Mouse (Mus musculus): ENCODE measurements around the gene Hist1h1b. TPM values are rescaled to one million over a fixed set of nuclear protein-coding genes. Genes with fewer than 3 reads are reported as not detected.

Gene Hist1h1b
- polyA plus RNA-seq (2012; rRNA removed): 3.8 and 6.4 TPM in 2 replicates

DNA sequence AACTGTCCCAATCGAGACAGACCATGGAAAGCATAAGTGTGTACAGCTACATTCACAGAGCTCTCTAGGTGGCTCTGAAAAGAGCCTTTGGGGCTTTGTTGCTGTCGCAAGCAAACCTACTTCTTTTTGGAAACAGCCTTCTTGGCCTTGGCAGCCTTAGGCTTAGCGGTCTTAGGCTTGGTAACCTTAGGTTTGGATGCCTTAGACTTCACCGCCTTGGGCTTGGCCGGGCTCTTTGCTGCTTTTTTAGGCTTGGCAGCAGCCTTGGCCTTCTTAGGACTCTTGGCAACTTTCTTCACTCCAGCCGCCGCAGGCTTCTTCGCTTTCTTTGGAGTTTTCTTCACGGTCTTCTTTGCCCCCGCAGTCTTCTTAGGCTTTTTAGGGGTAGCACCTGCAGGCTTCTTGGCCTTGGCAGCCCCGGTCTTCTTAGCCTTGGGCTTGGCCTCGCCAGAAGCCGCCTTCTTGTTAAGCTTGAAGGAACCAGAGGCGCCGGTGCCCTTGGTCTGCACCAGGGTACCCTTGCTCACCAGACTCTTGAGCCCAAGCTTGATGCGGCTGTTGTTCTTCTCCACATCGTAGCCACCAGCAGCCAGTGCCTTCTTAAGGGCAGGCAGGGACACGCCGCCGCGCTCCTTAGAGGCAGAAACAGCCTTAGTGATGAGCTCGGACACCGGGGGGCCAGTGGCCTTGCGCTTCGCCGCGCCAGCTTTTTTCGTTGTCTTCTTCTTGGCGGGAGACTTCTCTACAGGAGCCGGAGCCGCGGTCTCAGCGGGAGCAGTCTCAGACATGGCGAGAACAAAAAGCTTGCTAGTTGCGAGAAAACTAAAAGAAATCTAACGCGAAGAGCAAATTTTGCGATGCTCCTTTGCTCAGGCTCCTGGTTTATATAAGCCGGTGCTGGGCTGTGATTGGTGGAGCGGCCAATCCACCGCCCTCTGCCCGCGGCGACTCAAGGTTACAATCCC lies at the start of gene Hist1h1b:
Gene Hist1h1b (minus strand): TSS at position 859 of the 965 bp plus-strand sequence.

DNA sequence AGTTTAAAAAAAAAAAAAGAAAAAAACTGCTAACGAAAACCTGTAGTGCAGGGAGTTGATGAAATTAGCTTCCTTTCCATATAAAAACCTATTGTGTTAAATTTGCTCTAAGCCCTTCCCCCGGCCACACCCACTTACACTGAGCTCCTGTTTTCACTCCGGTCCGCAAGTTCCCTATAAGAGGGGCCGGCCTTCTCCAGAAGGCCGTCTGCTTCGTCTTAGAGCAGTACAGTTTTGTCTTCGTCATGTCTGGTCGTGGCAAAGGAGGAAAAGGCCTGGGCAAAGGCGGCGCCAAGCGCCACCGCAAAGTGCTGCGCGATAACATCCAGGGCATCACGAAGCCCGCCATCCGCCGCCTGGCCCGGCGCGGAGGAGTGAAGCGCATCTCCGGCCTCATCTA lies 31.1 kb upstream of the Hist1h1b start, which contains the start of gene Hist1h4m:
Gene Hist1h4m (plus strand): TSS at position 208 of the 400 bp plus-strand sequence.

DNA sequence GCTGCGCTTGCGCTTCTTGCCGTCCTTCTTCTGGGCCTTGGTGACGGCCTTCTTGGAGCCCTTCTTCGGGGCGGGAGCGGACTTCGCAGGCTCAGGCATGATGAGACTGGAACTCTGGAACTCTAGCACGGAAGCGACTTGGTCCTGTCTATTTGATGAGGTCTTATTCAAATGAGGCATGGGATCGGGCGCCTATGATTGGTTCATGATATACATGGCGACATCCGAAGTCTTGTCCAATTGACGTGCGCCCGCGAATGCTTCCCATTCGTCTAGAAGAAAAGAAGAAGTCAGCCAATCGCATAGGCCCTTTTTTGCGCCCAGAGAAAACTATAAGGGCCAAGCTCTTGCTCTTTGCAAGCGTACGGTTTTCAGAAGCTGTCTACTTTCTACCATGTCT lies 29.6 kb upstream of the Hist1h1b start, which contains the start of the genes Hist1h2bq and Hist1h2ao:
Gene Hist1h2bq (minus strand): TSS at position 125 of the 400 bp plus-strand sequence.
Gene Hist1h2ao (plus strand): TSS at position 393 of the 400 bp plus-strand sequence.

DNA sequence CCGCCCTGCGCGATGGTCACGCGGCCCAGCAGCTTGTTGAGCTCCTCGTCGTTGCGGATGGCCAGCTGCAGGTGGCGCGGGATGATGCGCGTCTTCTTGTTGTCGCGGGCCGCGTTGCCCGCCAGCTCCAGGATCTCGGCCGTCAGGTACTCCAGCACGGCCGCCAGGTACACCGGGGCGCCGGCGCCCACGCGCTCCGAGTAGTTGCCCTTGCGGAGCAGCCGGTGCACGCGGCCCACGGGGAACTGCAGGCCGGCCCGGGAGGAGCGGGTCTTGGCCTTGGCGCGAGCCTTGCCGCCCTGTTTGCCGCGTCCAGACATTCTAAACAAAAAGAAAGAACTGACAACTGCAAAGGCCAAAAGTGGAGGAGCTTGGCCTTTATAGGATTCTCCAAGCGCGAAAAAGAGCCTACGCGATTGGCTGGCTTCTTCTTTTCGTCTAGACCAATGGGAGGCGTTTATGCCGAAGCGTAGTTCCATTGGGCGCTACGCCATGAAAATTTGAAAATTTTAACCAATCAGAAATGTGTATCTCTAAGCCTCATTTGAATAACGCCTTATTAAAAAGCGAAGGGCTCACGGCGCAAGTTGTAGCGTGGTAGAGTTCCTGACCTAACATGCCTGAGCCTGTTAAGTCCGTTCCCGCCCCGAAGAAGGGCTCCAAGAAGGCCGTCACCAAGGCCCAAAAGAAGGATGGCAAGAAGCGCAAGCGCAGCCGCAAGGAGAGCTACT lies 6.6 kb upstream of the Hist1h1b start, which contains the start of the genes Hist1h2an and Hist1h2bp:
Gene Hist1h2an (minus strand): TSS at position 320 of the 731 bp plus-strand sequence.
Gene Hist1h2bp (plus strand): TSS at position 563 of the 731 bp plus-strand sequence.

DNA sequence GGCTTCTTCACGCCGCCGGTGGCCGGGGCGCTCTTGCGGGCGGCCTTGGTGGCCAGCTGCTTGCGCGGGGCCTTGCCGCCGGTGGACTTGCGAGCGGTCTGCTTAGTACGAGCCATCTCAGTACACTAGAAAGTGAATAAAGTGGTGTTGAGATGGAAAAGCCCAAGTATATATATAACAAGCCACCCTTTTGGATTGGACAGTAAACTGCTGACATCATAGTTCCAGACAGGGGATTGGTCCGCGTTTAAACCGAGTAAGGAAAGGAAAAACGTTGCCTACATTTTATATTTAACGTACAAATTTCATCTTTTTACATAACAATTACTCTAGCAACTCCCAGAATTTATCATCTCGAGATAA lies 2.8 kb upstream of the Hist1h1b start, which contains the start of gene Hist1h3i:
Gene Hist1h3i (minus strand): TSS at position 116 of the 363 bp plus-strand sequence.

DNA sequence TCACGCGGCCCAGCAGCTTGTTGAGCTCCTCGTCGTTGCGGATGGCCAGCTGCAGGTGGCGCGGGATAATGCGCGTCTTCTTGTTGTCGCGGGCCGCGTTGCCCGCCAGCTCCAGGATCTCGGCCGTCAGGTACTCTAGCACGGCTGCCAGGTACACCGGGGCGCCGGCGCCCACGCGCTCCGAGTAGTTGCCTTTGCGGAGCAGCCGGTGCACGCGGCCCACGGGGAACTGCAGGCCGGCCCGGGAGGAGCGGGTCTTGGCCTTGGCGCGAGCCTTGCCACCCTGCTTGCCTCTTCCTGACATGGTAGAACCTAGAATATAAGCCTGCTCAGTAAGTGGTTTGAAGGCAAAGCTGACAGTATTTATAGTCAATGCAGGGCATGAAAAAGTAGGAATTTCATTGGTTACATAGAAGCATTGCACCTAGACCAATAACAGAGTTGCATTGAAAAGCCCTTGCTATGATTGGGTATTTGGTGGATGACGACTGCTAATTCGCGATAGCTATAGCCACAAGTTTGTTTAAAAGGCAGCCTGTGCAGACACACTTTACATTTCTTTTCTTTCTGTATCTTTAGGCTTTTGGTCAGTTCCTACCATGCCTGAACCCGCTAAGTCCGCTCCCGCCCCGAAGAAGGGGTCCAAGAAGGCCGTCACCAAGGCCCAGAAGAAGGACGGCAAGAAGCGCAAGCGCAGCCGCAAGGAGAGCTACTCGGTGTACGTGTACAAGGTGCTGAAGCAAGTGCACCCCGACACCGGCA lies 26.7 kb downstream of the Hist1h1b start, which contains the start of the genes Hist1h2ak and Hist1h2bn:
Gene Hist1h2ak (minus strand): TSS at position 304 of the 762 bp plus-strand sequence.
Gene Hist1h2bn (plus strand): TSS at position 600 of the 762 bp plus-strand sequence.

DNA sequence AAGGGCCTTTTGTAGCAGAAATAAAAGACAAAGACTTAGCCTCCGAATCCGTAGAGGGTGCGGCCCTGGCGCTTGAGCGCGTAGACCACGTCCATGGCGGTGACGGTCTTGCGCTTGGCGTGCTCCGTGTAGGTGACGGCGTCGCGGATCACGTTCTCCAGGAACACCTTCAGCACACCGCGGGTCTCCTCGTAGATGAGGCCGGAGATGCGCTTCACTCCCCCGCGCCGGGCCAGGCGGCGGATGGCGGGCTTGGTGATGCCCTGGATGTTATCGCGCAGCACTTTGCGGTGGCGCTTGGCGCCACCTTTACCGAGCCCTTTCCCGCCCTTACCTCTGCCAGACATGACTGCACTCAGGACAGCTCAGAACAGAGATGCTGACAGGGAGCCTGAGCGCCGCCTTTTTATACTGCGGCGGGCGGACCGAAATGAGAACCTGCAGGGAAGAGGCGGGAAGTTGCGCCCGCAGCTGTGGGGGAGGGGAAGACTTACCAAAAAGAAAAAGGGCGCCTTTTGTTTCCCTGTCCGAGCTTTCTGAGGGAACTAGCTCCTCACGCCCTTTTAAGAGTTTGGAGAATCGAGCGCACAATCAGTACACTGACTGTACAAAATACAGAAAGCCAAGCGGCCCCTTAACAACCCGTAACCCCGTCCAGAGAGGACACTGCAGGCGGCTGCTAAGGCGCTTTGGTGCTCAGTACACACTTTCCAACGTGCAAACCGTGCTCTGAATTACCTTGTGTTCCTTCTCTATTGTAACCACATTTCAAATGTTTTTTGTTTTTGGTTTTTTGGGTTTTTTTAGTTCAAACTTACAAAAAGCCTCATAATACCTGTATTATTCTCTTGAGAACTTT lies 30.0 kb downstream of the Hist1h1b start, which contains the start of gene Hist1h4k:
Gene Hist1h4k (minus strand): TSS at position 347 of the 859 bp plus-strand sequence.

DNA sequence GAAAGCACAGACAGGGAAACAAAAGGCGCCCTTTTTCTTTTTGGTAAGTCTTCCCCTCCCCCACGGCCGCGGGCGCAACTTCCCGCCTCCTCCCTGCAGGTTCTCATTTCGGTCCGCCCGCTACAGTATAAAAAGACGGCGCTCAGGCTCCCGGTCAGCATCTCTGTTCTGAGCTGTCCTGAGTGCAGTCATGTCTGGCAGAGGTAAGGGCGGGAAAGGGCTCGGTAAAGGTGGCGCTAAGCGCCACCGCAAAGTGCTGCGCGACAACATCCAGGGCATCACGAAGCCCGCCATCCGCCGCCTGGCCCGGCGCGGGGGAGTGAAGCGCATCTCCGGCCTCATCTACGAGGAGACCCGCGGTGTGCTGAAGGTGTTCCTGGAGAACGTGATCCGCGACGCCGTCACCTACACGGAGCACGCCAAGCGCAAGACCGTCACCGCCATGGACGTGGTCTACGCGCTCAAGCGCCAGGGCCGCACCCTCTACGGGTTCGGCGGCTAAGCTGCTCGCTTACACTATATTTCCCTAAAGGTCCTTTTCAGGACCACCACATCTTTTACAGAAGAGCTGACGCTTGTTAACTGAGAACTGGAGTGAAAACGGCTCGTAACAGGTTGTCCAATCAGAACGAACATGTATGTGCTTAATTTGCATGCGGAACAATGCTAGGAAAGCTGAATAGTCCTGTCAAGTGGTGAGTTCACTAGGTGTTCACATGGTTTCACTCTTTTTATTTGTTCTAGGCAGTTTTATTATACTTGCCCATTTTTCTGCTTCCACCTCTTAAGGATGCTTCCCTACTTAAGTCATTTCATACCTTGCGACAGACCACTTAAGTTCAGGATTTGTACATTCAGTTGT lies 45.3 kb downstream of the Hist1h1b start, which contains the start of gene Hist1h4j:
Gene Hist1h4j (plus strand): TSS at position 159 of the 862 bp plus-strand sequence.

Other genes starting within 250 kb of the Hist1h1b start
- gene Zkscan8, start 249.5 kb downstream of the Hist1h1b start, polyA plus RNA-seq (2012; rRNA removed): 10.2 and 11.0 TPM in 2 replicates
- not detected in 2 replicates for gene Olfr1366, start 237.8 kb downstream of the Hist1h1b start, polyA plus RNA-seq (2012; rRNA removed)
- gene Olfr1535, start 220.7 kb downstream of the Hist1h1b start, polyA plus RNA-seq (2012; rRNA removed): not detected in 2 replicates
- gene Olfr1364, start 198.9 kb downstream of the Hist1h1b start, polyA plus RNA-seq (2012; rRNA removed): not detected in 2 replicates
- gene Olfr1362, start 166.6 kb downstream of the Hist1h1b start, polyA plus RNA-seq (2012; rRNA removed): not detected in 2 replicates
- not detected in 2 replicates for gene Olfr11, start 138.1 kb downstream of the Hist1h1b start, polyA plus RNA-seq (2012; rRNA removed)
- not detected in 2 replicates for gene Olfr1361, start 117.2 kb downstream of the Hist1h1b start, polyA plus RNA-seq (2012; rRNA removed)
- not detected in 2 replicates for gene Olfr1360, start 103.2 kb downstream of the Hist1h1b start, polyA plus RNA-seq (2012; rRNA removed)
- gene Olfr1359, start 82.5 kb downstream of the Hist1h1b start, polyA plus RNA-seq (2012; rRNA removed): not detected in 2 replicates
- gene Hist1h2bl, start 64.5 kb downstream of the Hist1h1b start, polyA plus RNA-seq (2012; rRNA removed): 6.6 and 13.7 TPM in 2 replicates
- gene Hist1h2ai, start 64.2 kb downstream of the Hist1h1b start, polyA plus RNA-seq (2012; rRNA removed): 11.5 and 14.4 TPM in 2 replicates
- gene Hist1h3h, start 63.0 kb downstream of the Hist1h1b start, polyA plus RNA-seq (2012; rRNA removed): 23.9 and 36.2 TPM in 2 replicates
- gene Hist1h2bm, start 58.6 kb downstream of the Hist1h1b start, polyA plus RNA-seq (2012; rRNA removed): 6.2 and 11.0 TPM in 2 replicates
- gene Hist1h4j, start 45.6 kb downstream of the Hist1h1b start, polyA plus RNA-seq (2012; rRNA removed): 11.4 and 17.3 TPM in 2 replicates
- 23.8 and 36.9 TPM in 2 replicates for gene Hist1h4k, start 30.1 kb downstream of the Hist1h1b start, polyA plus RNA-seq (2012; rRNA removed)
- gene Hist1h2ak, start 26.8 kb downstream of the Hist1h1b start, polyA plus RNA-seq (2012; rRNA removed): 18.5 and 25.0 TPM in 2 replicates
- gene Hist1h2bn, start 26.5 kb downstream of the Hist1h1b start, polyA plus RNA-seq (2012; rRNA removed): 5.4 and 11.4 TPM in 2 replicates
- gene Hist1h3i, start 2.7 kb upstream of the Hist1h1b start, polyA plus RNA-seq (2012; rRNA removed): 22.6 and 39.5 TPM in 2 replicates
- 4.9 and 9.4 TPM in 2 replicates for gene Hist1h2an, start 6.6 kb upstream of the Hist1h1b start, polyA plus RNA-seq (2012; rRNA removed)
- 1.1 and 1.5 TPM in 2 replicates for gene Hist1h2bp, start 6.8 kb upstream of the Hist1h1b start, polyA plus RNA-seq (2012; rRNA removed)
- gene Hist1h2bq, start 29.6 kb upstream of the Hist1h1b start, polyA plus RNA-seq (2012; rRNA removed): 8.2 and 8.5 TPM in 2 replicates
- gene Hist1h2ao, start 29.8 kb upstream of the Hist1h1b start, polyA plus RNA-seq (2012; rRNA removed): 0.21 TPM in 1 of 2 replicates, not detected in the other
- gene Hist1h4m, start 31.1 kb upstream of the Hist1h1b start, polyA plus RNA-seq (2012; rRNA removed): 0.50 TPM in 1 of 2 replicates, not detected in the other
- gene Hist1h4n, start 51.6 kb upstream of the Hist1h1b start, polyA plus RNA-seq (2012; rRNA removed): 20.1 and 31.8 TPM in 2 replicates
- gene Hist1h2ap, start 52.9 kb upstream of the Hist1h1b start, polyA plus RNA-seq (2012; rRNA removed): 31.6 and 43.2 TPM in 2 replicates
- 3.8 and 12.2 TPM in 2 replicates for gene Hist1h2br, start 53.1 kb upstream of the Hist1h1b start, polyA plus RNA-seq (2012; rRNA removed)
- 13.1 and 15.7 TPM in 2 replicates for gene Zfp184, start 164.5 kb upstream of the Hist1h1b start, polyA plus RNA-seq (2012; rRNA removed)
- gene Pom121l2, start 200.6 kb upstream of the Hist1h1b start, polyA plus RNA-seq (2012; rRNA removed): not detected in 2 replicates
- gene Prss16, start 229.1 kb upstream of the Hist1h1b start, polyA plus RNA-seq (2012; rRNA removed): 0.09 and 0.18 TPM in 2 replicates